Mouse (Mus musculus): ENCODE data around the gene Usmg5. TPM values are rescaled to one million over a fixed set of nuclear protein-coding genes. Genes with fewer than 3 reads are reported as not detected.
"Not testable (repeated sequence)": the region's sequence is repeated elsewhere in the genome, so short reads cannot be mapped to it uniquely, and the experiment has no call there.

Gene Usmg5
- polyA plus RNA-seq (2014; fragmentation: Nextera tagmentation; extraction: Ambion mirVana) = 1,237 and 1,330 TPM in 2 replicates

DNA sequence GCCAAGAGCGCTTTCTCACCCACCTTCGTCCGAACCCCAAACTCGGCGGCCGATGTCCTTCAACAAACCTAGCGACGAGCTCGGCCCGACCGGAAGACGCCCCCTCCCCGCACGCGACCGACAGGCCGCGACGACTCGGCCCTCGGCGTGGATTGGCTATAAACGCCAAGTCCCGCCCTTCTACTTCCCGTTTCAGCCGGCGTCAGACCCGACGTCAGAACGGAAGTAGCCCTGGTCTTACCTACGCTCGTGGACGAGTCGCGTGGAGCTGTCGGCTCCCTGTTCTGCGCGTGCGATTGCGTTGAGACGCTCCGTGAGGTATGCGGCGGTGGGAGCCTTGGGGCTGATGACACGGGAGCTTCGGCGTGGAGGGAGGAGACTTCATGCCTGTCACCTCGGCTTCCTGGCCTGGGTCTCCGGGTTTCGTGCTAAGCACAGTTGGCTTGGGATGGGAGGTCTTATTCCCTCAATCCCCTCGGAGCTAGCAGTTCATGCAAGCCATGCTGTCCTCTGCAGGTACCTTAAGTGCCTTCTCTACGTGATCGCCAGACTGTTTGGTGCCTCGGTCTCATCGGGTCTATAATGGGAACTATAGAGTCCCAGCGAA, at the start of gene Usmg5, which contains the start of gene Pdcd11:
Gene Usmg5, minus strand, starts transcription at position 98 of the 607 bp plus-strand sequence.
Gene Pdcd11, plus strand, starts transcription at position 219 of the 607 bp plus-strand sequence.
- H3K27me3 ChIP-seq (ENCODE audit: control insufficient read depth, insufficient read depth, low read length) = no peaks in the 10 kb centered on the region
- ATAC-seq (ENCODE audit: insufficient number of reproducible peaks, low FRiP score, low TSS enrichment, low read depth) (peak; percentile 99), DNase-seq (ENCODE audit: low spot score) (peak; percentile 96)
- H3K4me3 ChIP-seq (ENCODE audit: low read depth, low read length) = peak within 1 kb of the TSS; percentile 90
- peak within 1 kb of the TSS; percentile 81 for H3K4me2 ChIP-seq (ENCODE audit: low read depth, severe bottlenecking)
- peaks cover 4% of the 10 kb centered on the region; the same call in 1 of the 2 replicates for H3K4me1 ChIP-seq (ENCODE audit: control insufficient read depth, insufficient read depth, low read length)
- under 1% methylated on average over 56 of the region's 56 CpGs for WGBS
- no peaks in the 10 kb centered on the region for H3K9me3 ChIP-seq (ENCODE audit: control insufficient read depth, low read length)
- H3K9ac ChIP-seq (ENCODE audit: low read length) = peak within 1 kb of the TSS; percentile 96
- 0 out of 2 replicates have a peak within 1 kb of the TSS, but pooled peaks have one; percentile 9 for H3K27ac ChIP-seq (replicated peaks; ENCODE audit: low read depth, low read length)
- peaks cover 6% of the 10 kb centered on the region; the same call in 1 of the 2 replicates for H3K36me3 ChIP-seq (ENCODE audit: control insufficient read depth, insufficient read depth, low read length)

GRCm38 (mm10) chr19:47139611-47140010, 49.2 kb upstream of the Usmg5 start:
- 22% methylated on average over 7 of the region's 7 CpGs for WGBS
- not testable (repeated sequence) for ATAC-seq (ENCODE audit: insufficient number of reproducible peaks, low FRiP score, low TSS enrichment, low read depth); H3K27ac ChIP-seq (replicated peaks; ENCODE audit: low read depth, low read length); H3K4me3 ChIP-seq (ENCODE audit: low read depth, low read length); H3K27me3 ChIP-seq (ENCODE audit: control insufficient read depth, insufficient read depth, low read length); H3K9me3 ChIP-seq (ENCODE audit: control insufficient read depth, low read length); H3K4me2 ChIP-seq (ENCODE audit: low read depth, severe bottlenecking); DNase-seq (ENCODE audit: low spot score); H3K9ac ChIP-seq (ENCODE audit: low read length); H3K36me3 ChIP-seq (ENCODE audit: control insufficient read depth, insufficient read depth, low read length)
- peaks cover 15% of the 10 kb centered on the region for H3K4me1 ChIP-seq (ENCODE audit: control insufficient read depth, insufficient read depth, low read length)

GRCm38 (mm10) chr19:47137771-47138421, 47.4 kb upstream of the Usmg5 start, which contains the start of gene Calhm2:
Calhm2 (minus strand) TSS chr19:47138294.
- Histone ChIP-seq H3K4me1 (ENCODE audit: control insufficient read depth, insufficient read depth, low read length) (peaks cover 15% of the 10 kb centered on the region), H3K27me3 (ENCODE audit: control insufficient read depth, insufficient read depth, low read length) (0 out of 2 replicates have a peak, but pooled peaks cover 3% of the 10 kb centered on the region), H3K27ac (replicated peaks; ENCODE audit: low read depth, low read length) (peak within 1 kb of the TSS; percentile 30; the same call in 1 of the 2 replicates), H3K4me2 (ENCODE audit: low read depth, severe bottlenecking) (peak within 1 kb of the TSS; percentile 46), H3K9ac (ENCODE audit: low read length) (peak within 1 kb of the TSS; percentile 71), H3K36me3 (ENCODE audit: control insufficient read depth, insufficient read depth, low read length) (no peaks in the 10 kb centered on the region), H3K4me3 (ENCODE audit: low read depth, low read length) (peak within 1 kb of the TSS; percentile 28), H3K9me3 (ENCODE audit: control insufficient read depth, low read length) (no peaks in the 10 kb centered on the region)
- WGBS = 2% methylated on average over 28 of the region's 28 CpGs
- peak; percentile 74; the same call in 1 of the 2 replicates for ATAC-seq (ENCODE audit: insufficient number of reproducible peaks, low FRiP score, low TSS enrichment, low read depth)
- DNase-seq (ENCODE audit: low spot score) = peak; percentile 60

DNA sequence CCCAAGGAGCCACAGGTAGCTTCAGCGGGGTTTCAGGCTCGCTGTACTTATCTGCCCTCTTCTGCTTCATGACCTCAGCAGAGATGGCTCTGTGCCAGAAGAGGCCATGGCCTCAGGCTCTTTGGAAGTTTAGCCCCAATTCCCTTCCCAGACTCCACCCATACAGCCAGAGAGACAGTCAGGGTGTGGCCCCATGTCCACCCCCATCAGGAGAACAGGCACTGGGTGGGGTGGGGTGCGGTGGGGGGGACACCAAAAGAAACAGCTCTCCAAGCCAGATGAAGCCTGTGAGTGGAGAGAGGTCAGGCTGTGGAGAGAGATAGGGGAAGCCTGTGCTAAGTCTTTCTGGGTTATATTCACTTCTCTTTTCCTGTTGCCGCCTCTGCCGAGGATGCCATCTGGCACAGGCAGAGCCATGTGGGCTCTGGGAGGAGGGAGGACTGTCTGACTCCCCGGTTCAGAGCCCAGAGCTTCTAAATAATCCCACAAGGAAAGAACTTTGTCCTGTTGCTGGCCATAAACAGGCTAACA, 46.7 kb upstream of the Usmg5 start:
- Histone ChIP-seq H3K4me2 (ENCODE audit: low read depth, severe bottlenecking) (peak overlapping the region; percentile 46), H3K9ac (ENCODE audit: low read length) (no peak overlapping the region; the same call in 1 of the 2 replicates), H3K36me3 (ENCODE audit: control insufficient read depth, insufficient read depth, low read length) (peaks cover 3% of the 10 kb centered on the region), H3K4me1 (ENCODE audit: control insufficient read depth, insufficient read depth, low read length) (peaks cover 15% of the 10 kb centered on the region), H3K27me3 (ENCODE audit: control insufficient read depth, insufficient read depth, low read length) (0 out of 2 replicates have a peak, but pooled peaks cover 3% of the 10 kb centered on the region), H3K9me3 (ENCODE audit: control insufficient read depth, low read length) (no peaks in the 10 kb centered on the region), H3K4me3 (ENCODE audit: low read depth, low read length) (peak overlapping the region; percentile 28), H3K27ac (replicated peaks; ENCODE audit: low read depth, low read length) (no peak overlapping the region)
- ATAC-seq (ENCODE audit: insufficient number of reproducible peaks, low FRiP score, low TSS enrichment, low read depth) = no peak
- DNase-seq (ENCODE audit: low spot score) = peak; percentile 39
- WGBS = 42% methylated on average over 6 of the region's 6 CpGs

GRCm38 (mm10) chr19:47136170-47136569, 45.7 kb upstream of the Usmg5 start:
- 86% methylated on average over 5 of the region's 5 CpGs for WGBS

DNA sequence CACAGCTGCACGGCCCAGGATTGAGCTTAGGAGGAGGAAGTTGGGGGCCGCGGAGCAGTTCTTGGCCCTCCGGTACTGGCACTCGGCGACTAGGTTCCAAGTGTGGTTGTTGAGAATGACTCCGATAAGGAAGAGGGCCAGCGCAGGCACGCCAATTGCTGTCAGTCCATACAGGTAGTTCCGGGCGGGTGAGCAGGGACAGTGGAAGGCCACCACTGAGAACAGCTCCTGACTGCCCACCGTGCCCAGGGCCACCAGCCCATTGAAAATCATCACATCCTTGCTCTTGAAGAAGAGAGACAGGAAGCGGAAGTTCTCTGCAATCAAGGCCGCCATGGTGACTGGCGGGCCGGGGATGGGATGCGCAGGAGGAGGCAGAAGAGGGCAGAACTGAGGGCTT, 45.1 kb upstream of the Usmg5 start:
- Histone ChIP-seq H3K36me3 (ENCODE audit: control insufficient read depth, insufficient read depth, low read length) (peaks cover 8% of the 10 kb centered on the region), H3K4me3 (ENCODE audit: low read depth, low read length) (no peak overlapping the region), H3K9ac (ENCODE audit: low read length) (no peak overlapping the region), H3K4me2 (ENCODE audit: low read depth, severe bottlenecking) (no peak overlapping the region), H3K4me1 (ENCODE audit: control insufficient read depth, insufficient read depth, low read length) (peaks cover 15% of the 10 kb centered on the region), H3K27me3 (ENCODE audit: control insufficient read depth, insufficient read depth, low read length) (0 out of 2 replicates have a peak, but pooled peaks cover 3% of the 10 kb centered on the region), H3K9me3 (ENCODE audit: control insufficient read depth, low read length) (no peaks in the 10 kb centered on the region), H3K27ac (replicated peaks; ENCODE audit: low read depth, low read length) (no peak overlapping the region)
- ATAC-seq (ENCODE audit: insufficient number of reproducible peaks, low FRiP score, low TSS enrichment, low read depth) (no peak), DNase-seq (ENCODE audit: low spot score) (no peak)
- WGBS = 91% methylated on average over 17 of the region's 17 CpGs

More at GRCm38 (mm10) chr19:47136170-47136569, 45.7 kb upstream of the Usmg5 start:
- ATAC-seq (ENCODE audit: insufficient number of reproducible peaks, low FRiP score, low TSS enrichment, low read depth) (no peak), DNase-seq (ENCODE audit: low spot score) (no peak)
- Histone ChIP-seq H3K9ac (ENCODE audit: low read length) (no peak overlapping the region), H3K4me3 (ENCODE audit: low read depth, low read length) (no peak overlapping the region), H3K9me3 (ENCODE audit: control insufficient read depth, low read length) (no peaks in the 10 kb centered on the region), H3K27me3 (ENCODE audit: control insufficient read depth, insufficient read depth, low read length) (0 out of 2 replicates have a peak, but pooled peaks cover 3% of the 10 kb centered on the region), H3K4me1 (ENCODE audit: control insufficient read depth, insufficient read depth, low read length) (peaks cover 15% of the 10 kb centered on the region), H3K36me3 (ENCODE audit: control insufficient read depth, insufficient read depth, low read length) (peaks cover 5% of the 10 kb centered on the region), H3K27ac (replicated peaks; ENCODE audit: low read depth, low read length) (no peak overlapping the region), H3K4me2 (ENCODE audit: low read depth, severe bottlenecking) (no peak overlapping the region)

GRCm38 (mm10) chr19:47133161-47133560, 42.7 kb upstream of the Usmg5 start:
- no peak for ATAC-seq (ENCODE audit: insufficient number of reproducible peaks, low FRiP score, low TSS enrichment, low read depth)
- Histone ChIP-seq H3K4me3 (ENCODE audit: low read depth, low read length) (no peak overlapping the region), H3K4me1 (ENCODE audit: control insufficient read depth, insufficient read depth, low read length) (peaks cover 10% of the 10 kb centered on the region), H3K4me2 (ENCODE audit: low read depth, severe bottlenecking) (no peak overlapping the region), H3K9ac (ENCODE audit: low read length) (no peak overlapping the region), H3K9me3 (ENCODE audit: control insufficient read depth, low read length) (no peaks in the 10 kb centered on the region), H3K27ac (replicated peaks; ENCODE audit: low read depth, low read length) (no peak overlapping the region), H3K36me3 (ENCODE audit: control insufficient read depth, insufficient read depth, low read length) (peaks cover 21% of the 10 kb centered on the region), H3K27me3 (ENCODE audit: control insufficient read depth, insufficient read depth, low read length) (no peaks in the 10 kb centered on the region)
- no peak for DNase-seq (ENCODE audit: low spot score)
- 87% methylated on average over 7 of the region's 7 CpGs for WGBS

GRCm38 (mm10) chr19:47130551-47131125, 40.2 kb upstream of the Usmg5 start:
- H3K9me3 ChIP-seq (ENCODE audit: control insufficient read depth, low read length) = no peaks in the 10 kb centered on the region
- H3K4me3 ChIP-seq (ENCODE audit: low read depth, low read length) = no peak overlapping the region
- no peaks in the 10 kb centered on the region for H3K27me3 ChIP-seq (ENCODE audit: control insufficient read depth, insufficient read depth, low read length)
- DNase-seq (ENCODE audit: low spot score) (no peak), ATAC-seq (ENCODE audit: insufficient number of reproducible peaks, low FRiP score, low TSS enrichment, low read depth) (no peak)
- H3K9ac ChIP-seq (ENCODE audit: low read length) = no peak overlapping the region
- peaks cover 26% of the 10 kb centered on the region for H3K36me3 ChIP-seq (ENCODE audit: control insufficient read depth, insufficient read depth, low read length)
- 94% methylated on average over 15 of the region's 15 CpGs for WGBS
- no peak overlapping the region for H3K27ac ChIP-seq (replicated peaks; ENCODE audit: low read depth, low read length)
- H3K4me2 ChIP-seq (ENCODE audit: low read depth, severe bottlenecking) = no peak overlapping the region
- no peaks in the 10 kb centered on the region for H3K4me1 ChIP-seq (ENCODE audit: control insufficient read depth, insufficient read depth, low read length)

Data from limb, embryonic 11.5 days (tissue).